Mouse (Mus musculus) layer of hippocampus, adult 2 months (tissue): Measurements from ENCODE around the gene Kif26b. TPM values are rescaled to one million over a fixed set of nuclear protein-coding genes. Genes with fewer than 3 reads are reported as not detected.

Source experiments
- DNase-seq, 2 experiments: peaks; one replicate each; pipeline ENCODE4 v3.0.0; 2022; ENCODE audit warnings: low spot score in 2 of 2
- H3K27ac ChIP-seq: fragments of 200-600 bp; 2 replicates; pipeline ENCODE4 v1.8.1; 2022
- H3K4me3 ChIP-seq: fragments of 200-600 bp; 2 replicates; pipeline ENCODE4 v1.8.1; 2022; ENCODE audit warnings: mild to moderate bottlenecking
- CTCF ChIP-seq: fragments of 200-600 bp; conservative IDR thresholded peaks from 2 replicates; pipeline ENCODE4 v1.8.1; 2022; ENCODE audit warnings: antibody characterized with exemption, mild to moderate bottlenecking, moderate library complexity
- total RNA-seq, 2 experiments: library from RNA; stranded (reverse); gene quantifications; 2 replicates each; pipeline ENCODE4 v1.2.3; 2021

Kif26b gene
- total RNA-seq, 2 experiments from 2014 or later, result 21.3 to 23.8 TPM

- TF ChIP-seq CTCF, result no peak
- H3K4me3 ChIP-seq, result no peak overlapping the region
- DNase-seq, result no peak
- H3K27ac ChIP-seq, result 0 out of 2 replicates have a peak overlapping the region, but pooled peaks have one; percentile 18
Observed at GRCm38 (mm10) chr1:178769988-178770387, 241.1 kb downstream of the Kif26b start.

DNA sequence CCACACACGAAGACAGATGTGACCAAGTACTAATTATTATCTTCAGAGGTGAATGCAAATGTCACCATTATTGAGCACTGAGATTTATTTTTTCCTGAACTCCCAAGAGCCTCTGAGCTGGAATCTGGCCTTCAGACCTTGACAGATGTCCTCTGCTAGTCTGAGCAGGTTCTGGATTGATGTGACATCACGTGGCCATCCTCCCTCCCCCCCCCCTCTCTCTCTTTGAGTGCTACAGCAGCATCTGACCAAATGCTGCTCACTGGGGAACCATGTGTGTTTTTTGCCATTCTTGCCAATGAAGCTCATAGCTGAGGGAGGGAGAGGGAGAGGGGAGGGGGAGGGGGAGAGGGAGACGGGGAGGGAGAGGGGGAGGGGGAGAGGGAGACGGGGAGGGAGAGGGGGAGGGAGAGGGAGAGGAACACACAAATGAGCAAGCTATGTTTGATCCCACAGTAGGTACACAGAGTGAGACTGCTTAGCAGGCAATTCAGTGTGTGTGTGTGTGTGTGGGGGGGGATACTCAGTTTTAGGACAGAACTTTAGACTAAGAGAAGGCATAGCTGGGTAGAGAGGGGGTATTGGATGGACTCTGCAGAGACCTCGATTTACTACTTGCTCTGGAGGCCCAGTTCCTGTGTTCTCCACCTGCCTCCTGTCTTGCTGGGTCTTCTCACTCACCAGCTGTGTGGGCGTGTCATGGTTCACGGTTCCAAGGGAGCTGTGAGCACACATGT lies 241.9 kb downstream of the Kif26b start:
- no peak for TF ChIP-seq CTCF
- no peak for DNase-seq
- H3K27ac ChIP-seq, result 0 out of 2 replicates have a peak overlapping the region, but pooled peaks have one; percentile 18
- H3K4me3 ChIP-seq, result no peak overlapping the region

DNA sequence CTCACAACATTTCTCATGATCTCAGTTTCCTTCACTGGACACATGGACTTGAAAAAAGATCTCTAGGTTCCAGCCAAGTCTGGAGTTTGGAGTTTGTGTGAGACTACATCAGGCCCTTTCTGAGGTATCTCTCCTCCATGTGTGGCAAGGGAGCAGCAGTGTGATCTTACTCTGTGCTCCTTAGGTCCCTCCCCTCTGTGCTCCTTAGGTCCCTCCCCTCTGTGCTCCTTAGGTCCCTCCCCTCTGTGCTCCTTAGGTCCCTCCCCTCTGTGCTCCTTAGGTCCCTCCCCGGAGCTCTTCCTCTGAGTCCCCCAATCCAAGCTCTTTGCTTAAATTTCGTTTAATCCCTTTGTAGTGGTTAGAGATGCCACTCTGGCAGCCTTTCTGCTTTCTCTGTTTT lies 250.8 kb downstream of the Kif26b start:
- no peak for DNase-seq
- Histone ChIP-seq H3K4me3 (no peak overlapping the region), H3K27ac (no peak overlapping the region)
- TF ChIP-seq CTCF, result no peak

- no peak for DNase-seq
- TF ChIP-seq CTCF, result no peak
- no peak overlapping the region for H3K27ac ChIP-seq
- H3K4me3 ChIP-seq, result no peak overlapping the region
Observed at GRCm38 (mm10) chr1:178784043-178784442, 255.1 kb downstream of the Kif26b start.

DNA sequence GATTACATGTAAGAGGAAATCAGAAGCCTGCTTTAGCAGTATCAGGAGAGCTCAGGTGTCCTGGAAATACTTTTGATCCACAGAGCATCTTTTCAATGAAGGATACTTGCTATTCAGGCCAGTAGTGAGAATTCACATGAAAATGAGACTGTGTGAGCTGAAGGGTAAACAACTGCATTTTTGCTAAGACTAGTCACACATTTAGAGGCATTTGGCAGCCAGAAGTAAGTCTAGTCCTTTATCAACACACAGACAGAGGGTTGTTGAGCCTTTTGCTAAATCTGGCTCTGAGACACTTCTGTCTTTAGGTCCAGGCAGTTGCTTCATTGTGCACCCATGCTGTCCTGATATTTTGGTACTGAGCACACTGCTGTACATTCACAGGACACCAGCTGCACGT lies 262.3 kb downstream of the Kif26b start:
- DNase-seq, result no peak
- no peak for TF ChIP-seq CTCF
- Histone ChIP-seq H3K27ac (no peak overlapping the region), H3K4me3 (no peak overlapping the region)

DNA sequence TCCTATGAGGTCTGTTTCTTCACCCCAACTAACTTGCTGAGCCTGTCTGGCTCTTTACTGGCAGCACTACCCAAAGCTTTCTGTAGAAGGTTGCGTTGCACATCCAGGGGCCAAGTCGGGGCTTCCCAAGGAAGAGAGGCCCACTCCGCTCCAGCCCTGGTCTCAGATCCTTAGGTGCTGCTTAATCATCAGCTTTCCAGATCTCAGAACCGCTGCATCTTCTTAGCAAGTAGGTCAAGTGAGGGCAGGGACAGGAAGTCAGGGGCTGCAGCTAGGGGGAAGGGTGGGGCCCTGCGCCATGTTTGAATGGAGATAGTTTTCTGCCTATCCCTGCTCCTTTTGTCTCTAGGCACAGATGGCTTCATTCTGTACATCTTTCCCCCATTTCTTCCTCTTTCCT lies 263.8 kb downstream of the Kif26b start:
- DNase-seq, result no peak
- Histone ChIP-seq H3K27ac (no peak overlapping the region), H3K4me3 (no peak overlapping the region)
- no peak for TF ChIP-seq CTCF

- no peak for TF ChIP-seq CTCF
- no peak overlapping the region for H3K27ac ChIP-seq
- no peak overlapping the region for H3K4me3 ChIP-seq
- DNase-seq, result no peak
Observed at GRCm38 (mm10) chr1:178794866-178795265, 265.9 kb downstream of the Kif26b start.

DNA sequence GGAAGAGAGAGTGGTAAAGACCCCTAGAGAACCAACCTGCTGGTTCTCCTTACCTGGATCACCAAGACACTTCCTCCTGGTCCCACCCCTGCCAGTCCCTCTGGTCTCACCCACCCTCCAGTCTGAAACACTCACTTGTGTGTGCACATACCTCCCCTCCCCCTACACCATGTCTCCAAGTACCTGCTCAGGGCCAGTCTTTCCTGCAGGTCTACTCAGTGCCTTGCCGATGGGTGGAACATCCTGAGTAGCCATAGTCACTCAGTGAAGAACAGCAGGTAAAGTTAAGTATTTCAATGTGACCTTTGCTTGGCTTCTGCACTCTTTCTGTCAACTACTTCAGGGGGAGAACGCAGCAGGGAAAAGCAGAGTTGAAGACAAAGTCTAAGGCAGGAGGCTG lies 268.5 kb downstream of the Kif26b start:
- no peak for DNase-seq
- H3K4me3 ChIP-seq, result no peak overlapping the region
- no peak for TF ChIP-seq CTCF
- H3K27ac ChIP-seq, result no peak overlapping the region

GRCm38 (mm10) chr1:178798333-178798732 lies 269.4 kb downstream of the Kif26b start:
- Histone ChIP-seq H3K4me3 (peak overlapping the region; percentile 62), H3K27ac (peak overlapping the region; percentile 91)
- peak; percentile 64 to 73 for DNase-seq
- TF ChIP-seq CTCF, result no peak

DNA sequence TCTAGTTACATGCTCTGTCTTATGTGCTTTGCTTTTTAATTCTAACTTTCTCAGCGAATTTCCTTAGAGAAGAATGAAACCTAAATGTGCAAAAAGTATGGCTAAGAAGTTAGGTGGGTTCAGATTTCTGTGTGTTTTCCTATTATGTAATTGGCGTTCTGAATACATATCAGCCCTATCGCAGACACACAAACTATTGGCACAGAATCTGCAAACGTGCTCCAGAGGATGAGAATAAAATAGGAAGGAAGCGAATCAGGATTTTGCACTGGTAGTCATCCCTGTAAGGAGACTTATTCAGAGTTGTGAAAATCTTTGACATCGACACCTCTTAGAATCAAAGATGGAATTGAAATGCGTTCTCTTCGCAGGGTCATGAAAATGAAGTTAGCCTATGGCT lies 270.0 kb downstream of the Kif26b start:
- no peak for TF ChIP-seq CTCF
- Histone ChIP-seq H3K4me3 (peak overlapping the region; percentile 62), H3K27ac (peak overlapping the region; percentile 91)
- no peak for DNase-seq

- DNase-seq, result no peak
- peak overlapping the region; percentile 62 for H3K4me3 ChIP-seq
- H3K27ac ChIP-seq, result peak overlapping the region; percentile 91
- no peak for TF ChIP-seq CTCF
Observed at GRCm38 (mm10) chr1:178799836-178800552, 271.1 kb downstream of the Kif26b start.

- Histone ChIP-seq H3K4me3 (no peak overlapping the region), H3K27ac (0 out of 2 replicates have a peak overlapping the region, but pooled peaks have one; percentile 18)
- DNase-seq, result no peak
- no peak for TF ChIP-seq CTCF
Observed at GRCm38 (mm10) chr1:178803155-178803554, 274.2 kb downstream of the Kif26b start.

DNA sequence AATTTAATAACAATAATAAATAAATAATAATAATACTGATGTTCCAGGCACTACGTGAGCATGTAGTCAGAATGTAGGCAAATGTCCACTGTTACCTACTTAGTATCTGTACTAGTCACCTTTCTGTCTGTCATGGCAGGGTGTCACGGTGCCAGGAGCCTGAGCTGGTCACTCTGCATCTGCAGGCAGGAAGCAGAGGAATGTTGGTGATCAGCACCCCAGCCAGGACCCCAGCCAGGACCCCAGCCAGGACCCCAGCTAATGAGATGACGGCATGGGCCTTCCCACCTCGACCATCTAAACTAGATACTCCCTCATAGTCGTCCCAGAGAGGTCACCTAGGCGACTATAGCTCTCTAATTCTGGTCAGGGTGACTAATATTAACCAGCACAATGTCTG lies 288.6 kb downstream of the Kif26b start:
- H3K27ac ChIP-seq, result no peak overlapping the region
- TF ChIP-seq CTCF, result no peak
- H3K4me3 ChIP-seq, result no peak overlapping the region
- DNase-seq, result no peak

DNA sequence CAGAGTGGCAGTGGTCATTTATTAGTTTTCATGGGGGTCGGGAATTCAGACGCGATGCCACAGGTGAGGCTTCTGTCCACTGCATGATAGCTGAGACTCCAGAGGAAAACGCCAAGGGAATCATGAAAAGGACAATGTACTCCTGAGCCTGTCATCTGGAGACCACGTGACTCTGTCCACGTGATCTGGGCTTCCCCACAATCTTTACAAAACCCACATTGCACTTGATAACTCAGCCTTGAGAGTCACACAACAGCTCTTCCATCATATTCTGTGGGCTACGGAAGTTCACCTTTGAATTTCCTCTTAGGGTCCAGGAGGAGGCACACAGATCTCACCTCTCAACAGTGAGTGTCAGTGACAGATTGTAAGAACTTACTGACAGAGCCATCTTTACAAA lies 290.1 kb downstream of the Kif26b start:
- peak overlapping the region; percentile 72; the same call in 1 of the 2 replicates for H3K27ac ChIP-seq
- DNase-seq, result no peak
- TF ChIP-seq CTCF, result no peak
- H3K4me3 ChIP-seq, result no peak overlapping the region
